Mouse (Mus musculus) CH12.LX (cell line): ENCODE measurements around the gene Cmss1. TPM values are rescaled to one million over a fixed set of nuclear protein-coding genes. Genes with fewer than 3 reads are reported as not detected.

Experiments
- DNase-seq: peaks from one replicate; pipeline ENCODE4 v3.0.0-alpha.2; 2013; ENCODE audit errors: extremely low read depth
- H3K27ac ChIP-seq: 2 replicates; pipeline ENCODE4 v1.5.1; 2012; ENCODE audit warnings: low read depth, mild to moderate bottlenecking, control low read depth, moderate library complexity; ENCODE audit not compliant: insufficient read depth
- H3K27me3 ChIP-seq: replicated peaks from 2 replicates; pipeline ENCODE3; 2012; ENCODE audit warnings: inconsistent platforms
- H3K36me3 ChIP-seq, 2 experiments: replicated peaks in 1 of 2; 2 replicates each; pipeline versions ENCODE3 to v1.6.1; 2012; ENCODE audit warnings: inconsistent platforms in 1 of 2, low read length in 1 of 2, mild to moderate bottlenecking in 1 of 2, mixed read lengths in 1 of 2, moderate library complexity in 1 of 2; ENCODE audit not compliant: control insufficient read depth in 1 of 2, insufficient read depth in 1 of 2
- H3K4me1 ChIP-seq, 2 experiments: 2 replicates each; pipeline ENCODE4 v1.6.1; 2012; ENCODE audit warnings: inconsistent platforms in 1 of 2, moderate library complexity in 1 of 2; ENCODE audit not compliant: insufficient read depth in 2 of 2, control insufficient read depth in 1 of 2
- H3K4me2 ChIP-seq: 2 replicates; pipeline ENCODE4 v1.6.1; 2012; ENCODE audit warnings: low read depth, mild to moderate bottlenecking, control low read depth; ENCODE audit not compliant: poor library complexity, insufficient read depth, severe bottlenecking
- H3K4me3 ChIP-seq, 3 experiments: fragments of 150-350 bp in 1 of 3; sonication (generic) in 1 of 3; replicated peaks in 1 of 3; 2 replicates each; pipeline versions ENCODE3 to v1.5.1; 2011 to 2012; ENCODE audit warnings: low read depth in 2 of 3, low read length in 2 of 3, mild to moderate bottlenecking in 2 of 3, moderate library complexity in 2 of 3, control low read depth in 1 of 3, improper control_type of control experiment in 1 of 3, inconsistent platforms in 1 of 3, mixed read lengths in 1 of 3; ENCODE audit not compliant: poor library complexity in 1 of 3
- H3K79me2 ChIP-seq: replicated peaks from 2 replicates; pipeline ENCODE4 v1.6.1; 2012; ENCODE audit warnings: mild to moderate bottlenecking, moderate library complexity; ENCODE audit not compliant: control insufficient read depth, poor library complexity, insufficient read depth, severe bottlenecking; ENCODE audit errors: extremely low read depth
- H3K9ac ChIP-seq: 2 replicates; pipeline ENCODE4 v1.6.1; 2012; ENCODE audit warnings: low read depth, mild to moderate bottlenecking, control low read depth, moderate library complexity; ENCODE audit not compliant: insufficient read depth
- H3K9me3 ChIP-seq: replicated peaks from 2 replicates; pipeline ENCODE3; 2012; ENCODE audit warnings: low read length, inconsistent platforms, mixed read lengths
- BHLHE40 ChIP-seq: IDR thresholded peaks from 2 replicates; pipeline ENCODE4 v1.6.1; 2011; ENCODE audit warnings: mild to moderate bottlenecking, low read depth, low read length, improper control_type of control experiment
- CHD1 ChIP-seq: IDR thresholded peaks from 2 replicates; pipeline ENCODE4 v1.6.1; 2012; ENCODE audit warnings: low read depth, low read length, improper control_type of control experiment, inconsistent platforms
- CHD2 ChIP-seq: IDR thresholded peaks from 2 replicates; pipeline ENCODE4 v1.6.1; 2011; ENCODE audit warnings: low read length, improper control_type of control experiment
- EP300 ChIP-seq: IDR thresholded peaks from 2 replicates; pipeline ENCODE4 v1.6.1; 2011; ENCODE audit warnings: low read length, improper control_type of control experiment
- GABPA ChIP-seq: IDR thresholded peaks from 2 replicates; pipeline ENCODE4 v1.6.1; 2012; ENCODE audit warnings: low read depth, low read length, improper control_type of control experiment, inconsistent platforms; ENCODE audit not compliant: insufficient replicate concordance
- HCFC1 ChIP-seq: IDR thresholded peaks from 2 replicates; pipeline ENCODE4 v1.6.1; 2012; ENCODE audit warnings: low read depth, mild to moderate bottlenecking, inconsistent platforms, low read length, improper control_type of control experiment
- JUN ChIP-seq: IDR thresholded peaks from 2 replicates; pipeline ENCODE4 v1.6.1; 2011; ENCODE audit warnings: low read depth, mild to moderate bottlenecking, low read length, improper control_type of control experiment, moderate library complexity; ENCODE audit not compliant: insufficient read depth
- MAX ChIP-seq: IDR thresholded peaks from 2 replicates; pipeline ENCODE4 v1.6.1; 2011; ENCODE audit warnings: low read length, improper control_type of control experiment
- MAZ ChIP-seq: IDR thresholded peaks from 2 replicates; pipeline ENCODE4 v1.6.1; 2012; ENCODE audit warnings: low read depth, mild to moderate bottlenecking, inconsistent platforms, low read length, improper control_type of control experiment, moderate library complexity
- MEF2A ChIP-seq: IDR thresholded peaks from 2 replicates; pipeline ENCODE4 v1.6.1; 2014; ENCODE audit warnings: low read depth, mild to moderate bottlenecking, inconsistent platforms, low read length, improper control_type of control experiment, borderline replicate concordance
- MXI1 ChIP-seq: IDR thresholded peaks from 2 replicates; pipeline ENCODE4 v1.6.1; 2011; ENCODE audit warnings: mild to moderate bottlenecking, low read depth, low read length, improper control_type of control experiment
- MYC ChIP-seq: IDR thresholded peaks from 2 replicates; pipeline ENCODE4 v1.6.1; 2011; ENCODE audit warnings: low read depth, mild to moderate bottlenecking, improper control_type of control experiment, low read length
- NELFE ChIP-seq: IDR thresholded peaks from 2 replicates; pipeline ENCODE4 v1.6.1; 2011; ENCODE audit warnings: low read depth, low read length, improper control_type of control experiment
- NRF1 ChIP-seq: IDR thresholded peaks from 2 replicates; pipeline ENCODE4 v1.6.1; 2014; ENCODE audit warnings: low read depth, mild to moderate bottlenecking, inconsistent platforms, low read length, improper control_type of control experiment, moderate library complexity
- PAX5 ChIP-seq: IDR thresholded peaks from 2 replicates; pipeline ENCODE4 v1.6.1; 2012; ENCODE audit warnings: low read length, inconsistent platforms, mixed read lengths
- POLR2AphosphoS2 ChIP-seq: IDR thresholded peaks from 2 replicates; pipeline ENCODE4 v1.6.1; 2011; ENCODE audit warnings: low read depth, low read length, improper control_type of control experiment
- RAD21 ChIP-seq: IDR thresholded peaks from 2 replicates; pipeline ENCODE4 v1.6.1; 2011; ENCODE audit warnings: low read depth, mild to moderate bottlenecking, low read length, improper control_type of control experiment, moderate library complexity
- RCOR1 ChIP-seq: conservative IDR thresholded peaks from 2 replicates; pipeline ENCODE4 v1.6.1; 2012; ENCODE audit warnings: low read depth, mild to moderate bottlenecking, inconsistent platforms, low read length, improper control_type of control experiment
- TCF12 ChIP-seq: IDR thresholded peaks from 2 replicates; pipeline ENCODE4 v1.6.1; 2014; ENCODE audit warnings: low read depth, mild to moderate bottlenecking, inconsistent platforms, low read length, improper control_type of control experiment
- UBTF ChIP-seq: IDR thresholded peaks from 2 replicates; pipeline ENCODE4 v1.6.1; 2012; ENCODE audit warnings: low read depth, mild to moderate bottlenecking, inconsistent platforms, low read length, improper control_type of control experiment, moderate library complexity
- ZC3H11A ChIP-seq: IDR thresholded peaks from 2 replicates; pipeline ENCODE4 v1.6.1; 2012; ENCODE audit warnings: low read depth, mild to moderate bottlenecking, inconsistent platforms, low read length, improper control_type of control experiment
- ZNF384 ChIP-seq: IDR thresholded peaks from 2 replicates; pipeline ENCODE4 v1.6.1; 2012; ENCODE audit warnings: low read depth, low read length, improper control_type of control experiment, inconsistent platforms
- dilution Hi-C: fragments of 300-500 bp; cut with MboI; formaldehyde crosslinking; loops from 2 replicates; pipeline ENCODE4 v1.14.3; 2020; ENCODE audit warnings: low sequenced_read_pairs; ENCODE audit not compliant: extremely low pct_unique_long_range_greater_than_20kb, extremely low pct_ligation_motif_present
- in situ Hi-C: fragments of 300-500 bp; cut with MboI; formaldehyde crosslinking; loops from 3 replicates; pipeline ENCODE4 v1.14.3; 2019; ENCODE audit warnings: low sequenced_read_pairs, low pct_ligation_motif_present, low pct_unique_long_range_greater_than_20kb, mixed read lengths
- polyA plus RNA-seq: library from polyadenylated mRNA; unstranded; fragments of >175 nt; gene quantifications from 2 replicates; pipeline ENCODE4 v1.2.1, GENCODE M21; 2012; ENCODE audit warnings: low read depth; ENCODE audit not compliant: insufficient read length
- total RNA-seq, 2 experiments: library from RNA; depleted of rRNA; stranded (reverse); fragments of 300-350 nt in 1 of 2; fragments of >200 nt in 1 of 2; gene quantifications; 2 replicates each; pipeline ENCODE4 v1.2.3; 2012 to 2014

Cmss1 gene
- total and polyA plus RNA-seq, 3 experiments, result 94.7 to 107 (median 103) TPM

DNA sequence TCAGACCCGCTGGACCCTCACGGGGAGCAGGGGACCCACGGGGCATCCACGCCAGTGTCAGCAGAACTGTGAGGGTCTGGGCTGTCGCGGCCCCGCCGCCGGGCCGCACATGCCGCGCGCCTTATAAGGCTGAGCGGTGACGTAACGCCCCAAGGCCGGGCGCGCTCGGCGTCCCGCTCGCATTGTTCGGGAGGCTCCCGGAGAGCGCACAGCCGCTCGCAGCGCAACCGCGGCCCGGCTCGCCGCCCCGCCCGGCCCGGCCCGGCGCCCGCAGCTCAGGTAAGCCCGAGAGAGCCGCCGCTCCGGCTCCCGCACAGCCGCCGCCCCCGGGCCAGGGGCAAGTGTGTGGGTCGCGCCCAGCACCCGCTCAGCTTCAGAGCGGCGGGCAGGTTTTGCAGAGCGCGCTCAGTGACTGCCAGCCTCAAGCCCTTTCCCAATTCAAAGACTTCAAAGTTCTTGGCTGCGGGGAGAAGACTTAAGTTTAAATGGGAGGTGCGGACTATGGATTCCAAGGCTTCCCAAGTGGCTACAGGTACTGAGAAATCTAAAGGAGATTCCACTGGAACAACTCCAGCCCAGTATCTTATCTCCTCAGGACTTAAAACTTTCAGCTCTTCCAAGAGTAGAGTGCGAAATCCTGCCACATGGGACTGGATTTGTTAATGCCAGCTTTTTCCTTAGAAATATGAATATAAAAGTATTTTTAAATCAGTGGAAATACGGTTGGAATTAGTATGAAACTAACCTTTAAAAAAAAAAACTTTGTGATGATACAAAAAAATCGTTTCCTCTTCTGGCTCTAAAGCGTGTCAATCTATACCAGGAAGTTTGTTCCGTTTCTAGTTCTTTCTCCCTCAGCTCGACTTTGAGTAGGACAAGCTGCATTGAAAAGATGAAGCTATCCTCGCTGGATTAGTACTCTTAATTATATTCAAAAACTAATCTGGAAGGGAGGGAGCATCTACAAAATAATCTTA, 57.3 kb downstream of the Cmss1 start (continued):
- TF ChIP-seq CHD2 (no peak), UBTF (peak; percentile 85; the same call in 1 of the 2 replicates), EP300 (no peak), ZNF384 (peak; percentile 83), MEF2A (0 out of 2 replicates have a peak, but pooled peaks have one; percentile 31)
- TF ChIP-seq, all 38 proteins: peak for 13

DNA sequence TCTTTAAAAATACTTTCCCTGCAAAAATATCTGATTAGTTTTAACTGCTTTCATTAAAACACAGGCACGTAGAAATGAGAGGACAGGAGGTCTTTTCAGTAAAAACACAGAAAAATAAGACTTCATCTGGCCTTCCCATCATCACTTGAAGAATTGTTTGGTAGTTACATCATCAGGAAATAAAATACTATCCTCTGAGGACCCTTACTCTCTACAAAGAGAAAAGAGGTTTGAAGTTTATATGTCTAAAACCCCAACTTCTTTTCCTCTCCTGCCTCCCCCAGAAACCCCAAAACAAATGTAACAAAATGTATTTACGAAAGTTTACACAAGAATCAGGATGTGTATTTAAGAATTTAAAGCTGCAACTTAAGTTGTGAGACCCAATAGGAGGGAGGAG, 58.1 kb downstream of the Cmss1 start:
- no peak for DNase-seq
- Histone ChIP-seq H3K4me1 (peaks cover 9 to 62% of the 10 kb centered on the region in 2 experiments), H3K27me3 (no peaks in the 10 kb centered on the region), H3K27ac (no peak overlapping the region), H3K79me2 (peaks cover 3% of the 10 kb centered on the region; the same call in 1 of the 2 replicates), H3K36me3 (peaks cover 0 to 19% of the 10 kb centered on the region in 2 experiments), H3K4me2 (peak overlapping the region; percentile 93), H3K4me3 (peak overlapping the region in 2 of 3 experiments; percentile 65 to 66), H3K9me3 (no peaks in the 10 kb centered on the region), H3K9ac (no peak overlapping the region)
- dilution Hi-C loops, result no loop called here
- in situ Hi-C loops, result loop anchor here (10.0 kb wide), 1 partner anchor 304 kb away; no protein-coding TSS in a partner anchor
- no peak for TF ChIP-seq MAZ
- no peak for TF ChIP-seq GABPA
- no peak for TF ChIP-seq RAD21
- TF ChIP-seq BHLHE40, result no peak
- TF ChIP-seq MXI1, result no peak
- TF ChIP-seq MYC, result no peak
- TF ChIP-seq MEF2A, result no peak
- no peak for TF ChIP-seq NRF1
- no peak for TF ChIP-seq RCOR1
- no peak for TF ChIP-seq PAX5
- TF ChIP-seq HCFC1, result no peak
- no peak for TF ChIP-seq CHD2
- no peak for TF ChIP-seq TCF12
- no peak for TF ChIP-seq CHD1
- TF ChIP-seq MAX, result no peak
- TF ChIP-seq JUN, result no peak
- no peak for TF ChIP-seq POLR2AphosphoS2
- TF ChIP-seq NELFE, result no peak
- no peak for TF ChIP-seq ZC3H11A
